Mouse (Mus musculus): Measurements from ENCODE around the gene Nle1. TPM values are rescaled to one million over a fixed set of nuclear protein-coding genes. Genes with fewer than 3 reads are reported as not detected.
"Not testable (repeated sequence)": the region's sequence is repeated elsewhere in the genome, so short reads cannot be mapped to it uniquely, and the experiment has no call there.

Nle1 gene
- 0.85 to 13.1 TPM (median 3.6 TPM) in 3 replicates for total RNA-seq (2017)

DNA sequence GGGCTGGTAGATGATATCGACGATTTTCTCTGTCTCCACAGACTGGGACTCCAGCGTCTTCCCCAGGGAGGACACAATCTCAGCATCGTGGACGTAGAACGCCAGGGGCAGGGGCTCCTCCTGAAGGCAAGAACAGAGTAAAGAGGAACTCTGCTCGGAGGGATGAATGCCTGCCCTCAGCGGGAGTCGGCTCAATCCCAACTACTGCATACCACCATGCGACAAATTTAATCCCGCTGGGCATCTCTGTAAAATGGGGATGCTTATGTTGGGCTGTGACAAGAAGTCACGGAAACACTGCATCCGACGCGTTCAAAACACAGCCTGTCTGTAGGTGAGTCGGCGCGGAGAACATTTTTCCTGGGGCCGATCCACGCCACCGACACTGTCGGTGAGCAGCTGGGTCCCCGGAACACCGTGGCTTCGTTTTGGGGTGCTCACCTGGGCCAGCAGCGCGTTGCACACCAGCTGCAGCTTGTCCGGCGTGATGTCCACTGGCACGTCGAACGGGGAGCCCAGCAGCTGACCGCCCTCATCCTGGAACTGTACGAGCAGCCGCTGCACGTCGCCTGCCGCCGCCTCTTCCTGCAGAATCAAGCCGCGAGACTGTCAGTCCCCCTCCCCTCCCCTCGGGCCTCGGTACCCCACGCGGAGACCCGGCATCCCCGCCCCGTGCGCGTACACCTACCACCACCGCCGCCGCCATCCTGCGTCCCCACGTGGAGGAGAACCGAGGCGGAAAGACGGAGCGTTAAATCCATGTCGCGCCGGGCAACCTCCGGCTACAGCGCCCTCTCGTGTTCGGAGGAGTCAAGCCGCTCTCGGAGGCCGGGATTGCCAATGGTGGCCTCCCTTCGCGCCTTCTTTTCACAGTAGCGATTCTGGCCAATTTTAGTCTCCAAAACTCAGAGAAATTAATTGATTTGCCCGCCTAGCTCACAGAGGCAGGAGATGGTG is at the start of gene Nle1:
Gene Nle1, minus strand, starts transcription at position 761 of the 957 bp plus-strand sequence.
- peak; percentile 90 for ATAC-seq (replicated peaks; ENCODE audit: insufficient number of reproducible peaks, low FRiP score, low TSS enrichment, poor library complexity, severe bottlenecking)

DNA sequence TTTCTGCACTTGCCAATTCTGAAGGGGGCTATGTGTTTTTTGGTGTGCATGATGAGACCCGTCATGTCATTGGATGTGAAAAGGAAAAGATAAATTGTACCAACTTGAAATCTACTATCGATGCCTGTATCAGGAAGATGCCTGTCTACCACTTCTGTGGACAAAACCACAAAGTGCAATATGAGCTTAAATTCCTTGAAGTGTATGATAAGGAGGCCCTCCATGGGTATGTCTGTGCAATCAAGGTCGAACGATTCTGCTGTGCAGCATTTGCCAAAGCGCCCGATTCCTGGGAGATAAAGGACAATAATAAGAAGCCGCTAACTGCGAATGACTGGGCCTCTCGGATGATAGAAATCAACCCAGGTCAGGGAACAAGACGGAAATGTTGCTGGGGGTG is 48.7 kb upstream of the Nle1 start:
- no peak for ATAC-seq (replicated peaks; ENCODE audit: insufficient number of reproducible peaks, low FRiP score, low TSS enrichment, poor library complexity, severe bottlenecking)

DNA sequence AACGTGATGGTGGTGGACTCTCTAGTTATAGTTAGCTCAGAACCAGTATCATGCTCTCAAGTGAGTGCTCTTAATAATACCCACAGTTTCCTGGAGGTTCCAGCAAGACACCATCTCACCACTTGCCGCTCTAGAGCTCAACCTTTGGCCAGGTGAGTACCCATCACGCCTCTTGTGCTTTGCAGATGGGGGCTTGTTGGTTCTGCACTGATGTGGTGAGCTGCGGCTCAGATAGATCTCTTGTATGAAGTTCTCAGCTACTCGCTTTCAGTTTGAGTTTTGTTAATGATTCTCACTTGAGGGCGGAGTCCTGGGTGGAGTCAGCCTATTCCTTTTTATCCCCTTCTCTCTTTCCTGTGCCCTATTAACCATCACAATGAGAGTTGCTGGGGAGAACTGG is 46.4 kb upstream of the Nle1 start:
- no peak for ATAC-seq (replicated peaks; ENCODE audit: insufficient number of reproducible peaks, low FRiP score, low TSS enrichment, poor library complexity, severe bottlenecking)

DNA sequence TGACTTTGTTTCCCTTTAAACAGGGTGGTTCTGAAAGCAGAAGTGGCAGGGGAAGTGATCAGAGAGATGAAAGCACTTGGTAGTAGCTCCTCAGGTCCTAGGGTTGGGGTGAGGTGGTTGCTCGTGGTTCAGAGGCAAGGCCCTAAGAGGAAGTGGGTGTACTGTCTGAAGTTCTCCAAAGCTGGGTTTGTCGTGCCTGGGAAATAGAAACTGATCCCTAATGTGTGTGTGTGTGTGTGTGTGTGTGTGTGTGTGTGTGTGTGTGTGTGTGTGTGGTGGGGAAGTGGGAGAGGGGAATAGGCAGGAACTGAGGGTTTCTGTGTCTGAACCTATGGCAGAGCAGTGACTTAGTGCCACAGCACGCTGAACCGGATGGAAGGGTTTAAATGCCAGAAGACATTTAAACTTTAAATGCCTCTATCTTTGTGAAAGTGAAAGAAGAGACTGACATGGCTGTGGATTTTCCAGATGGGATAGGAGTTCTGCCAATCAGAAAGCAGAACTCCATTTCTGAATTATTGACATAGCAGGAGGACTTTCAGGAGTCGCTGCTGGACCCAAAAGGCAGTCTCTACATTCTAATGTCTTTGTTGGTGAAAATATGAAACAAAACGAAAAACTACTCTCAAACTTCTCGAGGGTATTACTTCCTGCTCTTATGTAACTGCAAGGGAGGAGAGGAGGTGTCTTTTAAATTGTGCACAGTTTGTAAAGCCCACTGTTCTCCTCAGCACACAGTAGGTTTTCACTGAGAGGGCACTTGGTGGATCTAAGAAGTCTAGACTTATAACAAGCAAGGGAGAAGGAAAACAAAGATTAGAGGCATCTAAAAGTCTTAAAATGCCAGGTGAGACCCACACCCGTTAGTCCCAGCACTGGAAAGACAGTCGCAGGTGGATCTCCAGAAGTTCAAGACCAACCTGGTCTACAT is 44.7 kb upstream of the Nle1 start:
- ATAC-seq (replicated peaks; ENCODE audit: insufficient number of reproducible peaks, low FRiP score, low TSS enrichment, poor library complexity, severe bottlenecking): peak; percentile 92

DNA sequence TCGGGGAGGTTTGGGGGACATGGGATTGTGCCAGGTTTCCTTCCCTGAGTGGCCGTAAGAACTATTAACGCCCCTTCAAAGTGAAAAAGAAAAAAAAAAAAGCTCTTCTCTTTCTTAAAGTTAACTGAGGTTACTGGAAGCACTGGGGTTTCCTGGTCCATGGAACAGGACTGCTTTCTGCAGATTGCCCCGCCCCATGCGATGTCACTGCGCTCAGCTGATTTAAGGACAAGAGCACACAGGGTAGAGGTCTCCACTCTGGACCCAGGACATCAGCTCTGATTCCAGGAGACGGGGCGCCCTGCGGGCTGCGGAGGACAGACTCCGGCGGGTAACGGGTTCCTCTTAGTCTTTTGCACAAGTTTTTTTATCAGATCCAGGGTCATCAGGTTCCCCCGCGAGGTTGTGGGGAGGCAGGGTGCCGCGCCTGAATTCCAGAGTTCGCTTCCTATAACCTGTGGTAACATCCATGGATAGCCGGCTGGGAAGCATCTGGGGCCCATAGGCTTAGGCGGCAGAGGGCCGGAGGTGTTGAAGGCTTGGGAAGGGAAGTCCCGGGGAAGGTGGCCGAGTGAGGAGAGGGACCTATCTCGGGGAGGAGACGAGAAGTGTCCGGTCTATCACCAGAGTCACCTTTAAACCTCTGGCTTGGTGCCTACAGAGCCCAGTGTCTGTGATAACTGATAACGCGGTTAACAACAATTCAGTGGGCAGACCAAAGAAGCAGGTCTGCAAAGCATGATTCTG is 43.8 kb upstream of the Nle1 start:
- ATAC-seq (replicated peaks; ENCODE audit: insufficient number of reproducible peaks, low FRiP score, low TSS enrichment, poor library complexity, severe bottlenecking): peak; percentile 30; the same call in 1 of the 2 replicates

DNA sequence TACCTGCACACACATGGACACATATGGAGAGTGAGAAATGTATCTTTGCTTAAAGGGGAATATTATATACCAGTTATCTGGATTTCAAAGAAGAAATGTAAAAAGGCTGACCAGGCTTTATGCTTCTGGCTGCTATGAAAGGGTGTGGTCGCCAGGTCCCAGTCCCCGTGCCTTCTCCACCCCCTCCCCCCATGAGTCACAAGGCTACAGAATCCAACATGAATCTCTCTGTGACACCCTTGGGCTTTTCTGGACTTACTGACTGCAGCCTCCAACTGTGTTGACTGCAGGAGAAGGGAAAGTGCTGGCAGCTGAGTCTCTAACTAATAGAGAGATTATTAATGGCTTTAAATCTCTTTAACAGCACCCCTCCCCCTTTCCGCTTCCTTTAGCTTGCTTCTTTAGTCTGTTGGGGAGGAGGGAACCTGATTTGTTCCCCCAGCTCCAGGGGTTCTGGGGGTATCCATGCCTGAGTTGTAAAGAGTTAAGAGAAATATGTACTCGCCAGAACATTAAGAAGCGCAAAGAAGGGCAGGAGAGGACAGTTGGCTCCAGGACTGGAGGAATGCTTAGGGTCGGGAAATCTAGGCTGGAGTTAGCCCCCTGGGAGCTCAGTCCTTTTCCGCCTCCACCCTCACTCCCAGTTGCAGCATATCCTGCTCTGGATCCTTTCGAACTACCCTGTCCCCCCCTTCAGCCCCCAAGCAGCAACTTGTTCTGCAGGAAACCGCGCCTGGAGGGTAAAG is 42.7 kb upstream of the Nle1 start, which contains the start of gene Slfn5:
Gene Slfn5, plus strand, starts transcription at position 614 of the 746 bp plus-strand sequence.
- ATAC-seq (replicated peaks; ENCODE audit: insufficient number of reproducible peaks, low FRiP score, low TSS enrichment, poor library complexity, severe bottlenecking): no peak

DNA sequence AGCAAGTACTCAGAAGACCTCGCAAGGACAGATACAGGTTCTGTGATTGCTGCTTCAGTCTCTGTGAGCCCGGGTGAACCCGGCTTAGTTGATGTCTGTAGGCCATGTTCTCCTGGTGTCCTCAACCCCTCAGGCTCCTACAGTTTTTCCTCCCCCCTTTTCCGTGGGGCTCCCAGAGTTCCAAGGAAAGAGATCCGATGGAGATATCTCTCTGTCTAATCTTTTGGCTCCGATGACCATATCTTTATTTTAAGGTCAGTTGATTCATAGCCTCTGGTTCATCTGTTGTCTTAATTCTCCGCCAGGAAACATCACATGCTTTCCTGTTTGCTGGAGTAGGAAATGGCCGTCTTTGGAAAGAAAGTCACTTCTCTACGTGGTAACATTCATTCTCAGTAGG is 40.8 kb upstream of the Nle1 start:
- no peak for ATAC-seq (replicated peaks; ENCODE audit: insufficient number of reproducible peaks, low FRiP score, low TSS enrichment, poor library complexity, severe bottlenecking)

DNA sequence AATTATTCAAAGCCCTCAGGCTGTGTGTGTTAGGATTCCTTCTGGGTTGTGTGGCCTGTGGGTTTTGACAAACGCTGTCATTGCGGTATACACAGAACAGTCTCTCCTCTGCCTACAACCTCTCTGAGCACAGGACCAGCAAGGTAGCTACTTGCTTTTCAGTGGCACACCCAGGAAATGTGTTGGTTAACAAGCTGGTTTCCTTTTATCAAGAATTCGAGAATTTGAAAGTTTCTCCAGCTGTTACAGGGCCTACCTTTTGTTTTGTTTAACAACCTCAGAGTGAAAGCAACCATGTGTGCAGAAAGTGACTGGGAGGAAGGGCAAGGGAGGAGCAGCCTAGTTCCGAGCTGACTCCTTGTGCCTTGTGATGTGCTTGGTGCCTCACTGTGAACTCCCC is 39.2 kb upstream of the Nle1 start:
- ATAC-seq (replicated peaks; ENCODE audit: insufficient number of reproducible peaks, low FRiP score, low TSS enrichment, poor library complexity, severe bottlenecking): no peak

DNA sequence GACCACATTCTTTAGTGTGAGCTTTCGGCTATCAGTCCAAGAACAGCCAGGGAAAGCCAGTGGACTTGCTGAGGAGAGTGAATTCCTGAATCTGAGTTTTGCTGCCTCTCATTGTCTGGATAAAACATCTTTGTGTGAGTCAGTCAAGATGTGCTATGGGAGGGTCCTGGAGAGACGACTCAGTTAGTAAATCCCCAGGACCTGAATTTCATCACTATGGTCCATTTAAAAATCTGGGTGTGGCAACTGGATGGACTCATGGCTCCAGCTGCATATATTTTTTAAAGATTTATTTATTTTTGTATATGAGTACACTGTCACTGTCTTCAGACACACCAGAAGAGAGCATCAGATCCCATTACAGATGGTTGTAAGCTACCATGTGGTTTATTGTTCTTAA is 37.4 kb upstream of the Nle1 start:
- no peak for ATAC-seq (replicated peaks; ENCODE audit: insufficient number of reproducible peaks, low FRiP score, low TSS enrichment, poor library complexity, severe bottlenecking)

DNA sequence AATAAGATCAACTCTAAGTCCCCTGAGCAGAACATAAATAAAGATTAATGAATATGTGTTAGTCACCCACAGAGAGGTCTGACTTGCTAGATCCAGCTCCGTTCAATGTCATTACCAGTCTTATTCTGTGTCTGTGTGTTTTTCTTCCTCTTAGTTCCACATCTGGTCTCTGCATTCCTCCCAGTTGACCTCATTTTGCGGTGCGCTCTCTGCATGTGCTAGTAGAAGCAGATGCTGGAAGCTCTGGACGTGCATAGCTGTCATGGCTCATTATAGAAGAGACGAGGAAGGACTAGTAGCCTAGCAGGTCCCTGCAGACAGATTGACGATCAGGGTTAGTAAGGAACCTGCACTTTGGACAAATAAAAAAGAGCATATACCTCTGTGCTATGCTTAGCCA is 35.1 kb upstream of the Nle1 start:
- no peak for ATAC-seq (replicated peaks; ENCODE audit: insufficient number of reproducible peaks, low FRiP score, low TSS enrichment, poor library complexity, severe bottlenecking)

DNA sequence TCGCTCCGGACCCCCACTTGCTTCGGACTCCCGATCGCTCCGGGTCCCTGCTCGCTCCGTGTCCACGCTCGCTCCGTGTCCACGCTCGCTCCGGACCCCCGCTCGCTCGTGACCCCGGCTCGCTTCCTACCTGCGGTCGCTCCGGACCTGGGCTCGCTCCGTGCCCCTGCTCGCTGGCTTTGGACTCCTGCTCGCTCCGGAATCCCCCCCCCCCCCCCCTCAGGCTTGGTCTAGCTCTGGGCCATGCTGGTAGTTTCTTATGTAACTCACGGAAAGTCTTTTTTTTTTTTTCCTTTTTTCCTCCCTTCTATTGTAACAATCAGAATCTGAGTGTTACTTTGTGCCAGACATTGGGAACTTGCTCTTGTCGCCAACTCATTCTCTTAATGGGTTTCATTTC is 25.0 kb upstream of the Nle1 start:
- no peak for ATAC-seq (replicated peaks; ENCODE audit: insufficient number of reproducible peaks, low FRiP score, low TSS enrichment, poor library complexity, severe bottlenecking)

DNA sequence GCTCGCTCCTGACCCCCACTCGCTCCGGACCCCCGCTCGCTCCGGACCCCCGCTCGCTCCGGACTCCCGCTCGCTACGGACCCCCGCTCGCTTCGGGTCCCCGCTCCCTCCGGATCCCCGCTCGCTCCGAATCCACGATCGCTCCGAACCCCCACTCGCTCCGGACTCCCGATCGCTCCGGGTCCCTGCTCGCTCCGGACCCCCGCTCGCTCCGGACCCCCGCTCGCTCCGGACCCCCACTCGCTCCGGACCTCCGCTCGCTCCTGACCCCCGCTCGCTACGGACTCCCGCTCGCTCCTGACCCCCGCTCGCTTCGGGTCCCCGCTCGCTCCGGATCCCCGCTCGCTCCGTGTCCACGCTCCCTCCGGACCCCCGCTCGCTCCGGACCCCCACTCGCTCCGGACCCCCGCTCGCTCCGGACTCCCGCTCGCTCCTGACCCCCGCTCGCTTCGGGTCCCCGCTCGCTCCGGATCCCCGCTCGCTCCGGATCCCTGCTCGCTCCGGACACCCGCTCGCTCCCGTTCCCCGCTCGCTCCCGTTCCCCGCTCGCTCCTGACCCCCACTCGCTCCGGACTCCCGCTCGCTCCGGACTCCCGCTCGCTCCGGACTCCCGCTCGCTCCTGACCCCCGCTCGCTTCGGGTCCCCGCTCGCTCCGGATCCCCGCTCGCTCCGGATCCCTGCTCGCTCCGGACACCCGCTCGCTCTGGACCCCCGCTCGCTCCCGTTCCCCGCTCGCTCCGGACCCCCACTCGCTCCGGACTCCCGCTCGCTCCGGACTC is 23.6 kb upstream of the Nle1 start:
- not testable (repeated sequence) for ATAC-seq (replicated peaks; ENCODE audit: insufficient number of reproducible peaks, low FRiP score, low TSS enrichment, poor library complexity, severe bottlenecking)

DNA sequence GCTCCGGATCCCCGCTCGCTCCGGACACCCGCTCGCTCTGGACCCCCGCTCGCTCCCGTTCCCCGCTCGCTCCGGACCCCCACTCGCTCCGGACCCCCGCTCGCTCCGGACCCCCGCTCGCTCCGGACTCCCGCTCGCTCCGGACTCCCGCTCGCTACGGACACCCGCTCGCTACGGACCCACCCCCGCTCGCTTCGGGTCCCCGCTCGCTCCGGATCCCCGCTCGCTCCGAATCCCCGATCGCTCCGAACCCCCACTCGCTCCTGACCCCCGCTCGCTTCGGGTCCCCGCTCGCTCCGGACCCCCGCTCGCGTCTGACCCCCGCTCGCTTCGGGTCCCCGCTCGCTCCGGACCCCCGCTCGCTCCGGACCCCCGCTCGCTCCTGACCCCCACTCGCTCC is 22.9 kb upstream of the Nle1 start:
- ATAC-seq (replicated peaks; ENCODE audit: insufficient number of reproducible peaks, low FRiP score, low TSS enrichment, poor library complexity, severe bottlenecking): not testable (repeated sequence)

DNA sequence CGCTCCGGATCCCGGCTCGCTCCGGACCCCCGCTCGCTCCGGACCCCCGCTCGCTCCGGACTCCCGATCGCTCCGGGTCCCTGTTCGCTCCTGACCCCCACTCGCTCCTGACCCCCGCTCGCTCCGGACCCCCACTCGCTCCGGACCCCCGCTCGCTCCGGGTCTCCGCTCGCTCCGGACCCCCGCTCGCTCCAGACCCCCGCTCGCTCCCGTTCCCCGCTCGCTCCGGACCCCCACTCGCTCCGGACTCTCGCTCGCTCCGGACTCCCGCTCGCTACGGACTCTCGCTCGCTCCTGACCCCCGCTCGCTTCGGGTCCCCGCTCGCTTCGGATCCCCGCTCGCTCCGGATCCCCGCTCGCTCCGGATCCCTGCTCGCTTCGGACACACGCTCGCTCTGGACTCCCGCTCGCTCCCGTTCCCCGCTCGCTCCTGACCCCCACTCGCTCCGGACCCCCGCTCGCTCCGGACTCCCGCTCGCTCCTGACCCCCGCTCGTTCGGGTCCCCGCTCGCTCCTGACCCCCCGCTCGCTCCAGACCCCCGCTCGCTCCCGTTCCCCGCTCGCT is 22.3 kb upstream of the Nle1 start:
- not testable (repeated sequence) for ATAC-seq (replicated peaks; ENCODE audit: insufficient number of reproducible peaks, low FRiP score, low TSS enrichment, poor library complexity, severe bottlenecking)

DNA sequence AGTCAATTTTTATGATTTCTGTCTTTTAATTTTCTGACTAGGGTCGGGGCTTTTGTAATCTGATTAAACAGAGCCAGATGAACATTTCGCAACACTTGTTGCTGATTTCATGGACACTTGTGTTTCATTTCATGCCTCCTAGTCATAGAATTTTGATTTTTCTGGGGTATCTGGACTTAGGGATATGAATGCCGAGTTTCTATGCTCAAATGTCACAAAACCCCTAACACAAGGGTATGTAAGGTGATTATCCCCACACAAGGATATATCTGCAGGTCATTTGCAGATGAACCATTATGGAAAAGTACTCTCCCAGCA is 21.4 kb upstream of the Nle1 start:
- no peak for ATAC-seq (replicated peaks; ENCODE audit: insufficient number of reproducible peaks, low FRiP score, low TSS enrichment, poor library complexity, severe bottlenecking)

DNA sequence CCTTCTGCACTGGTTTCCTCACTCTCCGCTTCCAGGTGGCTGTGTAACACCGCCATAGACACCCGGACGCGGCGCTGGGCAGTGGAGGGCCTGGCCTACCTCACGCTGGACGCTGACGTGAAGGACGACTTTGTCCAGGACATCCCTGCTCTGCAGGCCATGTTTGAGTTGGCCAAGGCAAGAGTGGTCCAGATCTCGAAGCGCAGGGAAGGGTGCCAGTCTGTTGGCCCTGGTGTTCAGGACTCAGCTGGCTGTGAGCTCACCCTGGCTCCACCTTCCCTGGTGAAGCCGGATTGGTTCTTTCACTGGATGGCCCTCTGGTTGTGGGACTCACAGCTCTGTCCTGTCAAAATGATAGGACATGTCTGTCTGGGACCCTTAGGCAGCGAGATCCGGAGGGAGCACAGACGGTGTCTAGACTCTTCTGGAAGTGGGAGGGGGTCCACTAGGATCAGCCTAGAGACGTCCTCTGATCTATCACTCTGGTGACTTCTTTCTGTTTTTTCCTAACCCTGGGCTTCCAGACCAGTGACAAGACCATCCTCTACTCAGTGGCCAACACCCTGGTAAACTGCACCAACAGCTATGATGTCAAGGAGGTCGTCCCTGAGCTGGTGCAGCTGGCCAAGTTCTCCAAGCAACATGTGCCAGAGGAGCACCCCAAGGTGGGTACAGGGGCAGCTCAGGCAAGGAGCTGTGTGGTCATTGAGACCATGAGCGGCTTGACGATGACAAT is 20.9 kb upstream of the Nle1 start:
- 0 out of 2 replicates have a peak, but pooled peaks have one; percentile 22 for ATAC-seq (replicated peaks; ENCODE audit: insufficient number of reproducible peaks, low FRiP score, low TSS enrichment, poor library complexity, severe bottlenecking)

DNA sequence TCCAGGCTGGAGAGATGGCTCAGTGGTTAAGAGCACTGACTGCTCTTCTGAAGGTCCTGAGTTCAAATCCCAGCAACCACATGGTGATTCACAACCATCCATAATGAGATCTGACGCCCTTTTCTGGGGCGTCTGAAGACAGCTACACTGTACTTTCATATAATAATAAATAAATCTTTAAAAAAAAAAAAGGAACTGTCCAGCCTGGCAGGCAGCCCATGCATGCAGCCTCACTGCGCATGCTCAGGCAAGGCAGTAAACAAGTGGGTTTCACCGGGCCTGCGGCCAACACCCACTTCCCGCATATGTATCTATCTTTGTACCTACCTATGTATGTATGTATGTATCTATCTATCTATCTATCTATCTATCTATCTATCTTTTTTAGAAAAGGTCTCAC is 15.7 kb upstream of the Nle1 start:
- not testable (repeated sequence) for ATAC-seq (replicated peaks; ENCODE audit: insufficient number of reproducible peaks, low FRiP score, low TSS enrichment, poor library complexity, severe bottlenecking)

Data from monocyte, adult 5-6 weeks (primary cell).